Mouse (Mus musculus): ENCODE measurements around the gene Ascc1.
A peak's percentile ranks its signal among the peaks of the same experiment; 100 is the strongest.

GRCm38 (mm10) chr10:60148087-60148486 lies 145.5 kb downstream of the Ascc1 start:
- TF ChIP-seq POLR2A (IDR thresholded peaks at IDR 0.05; ENCODE audit: low read depth, low read length) (no peak), CTCF (IDR thresholded peaks at IDR 0.05; ENCODE audit: extremely low read depth, insufficient read length, insufficient replicate concordance, low read depth, low read length) (peak; percentile 96)
